Mouse (Mus musculus) cortical plate, adult 2 months (tissue): ENCODE measurements around the gene Ankrd23.

Experiments
- CTCF ChIP-seq: fragments of 200-500 bp; IDR thresholded peaks from 2 replicates; pipeline ENCODE4 v1.5.1; 2011; ENCODE audit warnings: mild to moderate bottlenecking, control low read depth, low read length; ENCODE audit not compliant: insufficient read depth; ENCODE audit errors: extremely low read depth
- POLR2A ChIP-seq: fragments of 200-500 bp; IDR thresholded peaks from 2 replicates; pipeline ENCODE4 v1.6.1; 2011; ENCODE audit warnings: mild to moderate bottlenecking, low read length, control low read depth; ENCODE audit not compliant: insufficient read depth; ENCODE audit errors: extremely low read depth

DNA sequence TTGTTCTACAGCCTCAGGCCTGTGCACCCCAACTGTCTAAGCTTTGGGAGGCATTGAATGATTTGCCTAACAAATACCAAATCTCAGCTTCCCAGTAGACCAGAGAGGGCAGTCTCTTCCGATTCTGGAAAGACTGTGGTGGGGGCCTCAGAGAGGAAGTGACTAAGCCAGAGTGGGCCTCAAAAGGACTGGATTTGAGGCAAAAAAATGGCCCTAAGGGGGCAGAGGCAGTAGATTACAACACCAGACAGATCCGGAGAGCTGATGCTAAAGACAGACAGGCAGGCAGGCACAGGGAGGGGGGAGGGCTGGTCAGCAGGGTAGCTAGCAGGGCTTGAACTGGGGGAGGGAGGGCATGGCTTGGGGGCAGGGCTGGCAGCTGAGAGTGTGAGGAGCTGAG, 29.7 kb upstream of the Ankrd23 start:
- TF ChIP-seq POLR2A (no peak), CTCF (no peak)
